Mouse (Mus musculus): ENCODE data around the gene Tfdp1. TPM values are rescaled to one million over a fixed set of nuclear protein-coding genes. Genes with fewer than 3 reads are reported as not detected.

Gene Tfdp1
- 55.0 and 71.1 TPM in 2 replicates for polyA plus RNA-seq (2015; fragmentation: Nextera tagmentation; extraction: Ambion mirVana)

GRCm38 (mm10) chr8:13338255-13338860 lies at the start of gene Tfdp1:
Gene Tfdp1 (plus strand): TSS chr8:13338751.

DNA sequence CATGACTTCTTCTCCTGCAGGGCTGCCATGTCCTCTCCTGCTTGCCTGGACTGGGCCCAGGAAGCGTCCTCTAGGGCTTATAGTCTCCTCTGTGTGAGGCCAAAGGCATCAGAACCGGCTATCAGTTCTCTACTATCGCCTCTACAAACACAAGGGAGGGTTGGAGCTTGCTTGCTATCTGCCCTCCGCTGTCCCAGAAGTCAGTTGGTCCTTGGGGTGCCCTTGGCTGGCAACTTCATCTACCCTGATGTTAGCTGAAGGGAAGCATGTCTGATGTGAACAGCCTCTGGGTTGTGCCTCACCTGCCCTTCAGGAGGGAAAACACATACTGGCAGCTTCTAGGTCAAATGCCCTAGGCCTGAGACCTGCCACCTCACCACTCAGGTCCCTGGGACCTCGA lies 58.2 kb downstream of the Tfdp1 start, which contains the start of gene Atp4b:
Atp4b (minus strand) TSS at position 101 of the 400 bp plus-strand sequence.

DNA sequence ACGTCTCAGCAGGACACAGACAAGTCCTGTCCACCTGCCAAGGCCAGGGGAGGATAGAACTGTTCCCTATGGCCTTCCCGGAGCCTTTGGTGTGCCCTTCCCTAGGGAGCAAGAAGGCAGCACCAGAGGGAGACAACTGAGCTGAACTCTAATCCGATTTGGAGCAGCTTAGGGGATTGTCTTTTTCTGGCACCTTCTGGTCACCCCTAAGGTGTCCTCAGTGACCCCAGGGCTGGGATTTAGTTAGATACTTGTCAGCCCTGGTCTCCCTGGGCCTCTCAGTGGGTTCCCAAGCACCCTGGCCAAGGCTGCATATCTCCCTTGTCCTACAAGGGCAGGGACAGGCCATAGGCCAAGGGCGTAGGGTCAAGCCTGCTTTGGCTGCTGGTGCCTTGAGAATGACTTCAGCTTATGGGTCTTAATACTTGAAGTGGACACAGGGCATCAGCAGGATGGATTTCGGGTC lies 66.1 kb downstream of the Tfdp1 start, which contains the start of gene Grk1:
Grk1 (plus strand) TSS at position 416 of the 466 bp plus-strand sequence.

Other genes starting within 250 kb of the Tfdp1 start
- gene Pcid2, start 233.3 kb upstream of the Tfdp1 start, polyA plus RNA-seq (2015; fragmentation: Nextera tagmentation; extraction: Ambion mirVana): 15.3 and 20.3 TPM in 2 replicates
- gene Cul4a, start 233.1 kb upstream of the Tfdp1 start, polyA plus RNA-seq (2015; fragmentation: Nextera tagmentation; extraction: Ambion mirVana): 65.3 and 129 TPM in 2 replicates
- gene Lamp1, start 179.6 kb upstream of the Tfdp1 start, polyA plus RNA-seq (2015; fragmentation: Nextera tagmentation; extraction: Ambion mirVana): 295 and 388 TPM in 2 replicates
- gene Grtp1, start 138.1 kb upstream of the Tfdp1 start, polyA plus RNA-seq (2015; fragmentation: Nextera tagmentation; extraction: Ambion mirVana): 20.5 and 26.6 TPM in 2 replicates
- 0.24 and 1.8 TPM in 2 replicates for gene Adprhl1, start 84.6 kb upstream of the Tfdp1 start, polyA plus RNA-seq (2015; fragmentation: Nextera tagmentation; extraction: Ambion mirVana)
- gene Dcun1d2, start 50.6 kb upstream of the Tfdp1 start, polyA plus RNA-seq (2015; fragmentation: Nextera tagmentation; extraction: Ambion mirVana): 11.9 and 17.3 TPM in 2 replicates
- 23.1 and 23.3 TPM in 2 replicates for gene Tmco3, start 50.6 kb upstream of the Tfdp1 start, polyA plus RNA-seq (2015; fragmentation: Nextera tagmentation; extraction: Ambion mirVana)
- 1.2 TPM in 1 of 2 replicates, not detected in the other for gene Atp4b, start 58.1 kb downstream of the Tfdp1 start, polyA plus RNA-seq (2015; fragmentation: Nextera tagmentation; extraction: Ambion mirVana)
- not detected in 2 replicates for gene Grk1, start 66.3 kb downstream of the Tfdp1 start, polyA plus RNA-seq (2015; fragmentation: Nextera tagmentation; extraction: Ambion mirVana)
- 0.91 and 1.4 TPM in 2 replicates for gene Tmem255b, start 96.4 kb downstream of the Tfdp1 start, polyA plus RNA-seq (2015; fragmentation: Nextera tagmentation; extraction: Ambion mirVana)
- 147 and 190 TPM in 2 replicates for gene Gas6, start 155.7 kb downstream of the Tfdp1 start, polyA plus RNA-seq (2015; fragmentation: Nextera tagmentation; extraction: Ambion mirVana)
- gene 1700029H14Rik, start 223.7 kb downstream of the Tfdp1 start, polyA plus RNA-seq (2015; fragmentation: Nextera tagmentation; extraction: Ambion mirVana): not detected in 2 replicates